Mouse (Mus musculus): Measurements from ENCODE around the gene Islr2. TPM values are rescaled to one million over a fixed set of nuclear protein-coding genes. Genes with fewer than 3 reads are reported as not detected.
"Not testable (repeated sequence)": the region's sequence is repeated elsewhere in the genome, so short reads cannot be mapped to it uniquely, and the experiment has no call there.

The Islr2 gene
- 18.1 and 21.1 TPM in 2 replicates for polyA plus RNA-seq (2014; fragmentation: Nextera tagmentation; extraction: Ambion mirVana)

DNA sequence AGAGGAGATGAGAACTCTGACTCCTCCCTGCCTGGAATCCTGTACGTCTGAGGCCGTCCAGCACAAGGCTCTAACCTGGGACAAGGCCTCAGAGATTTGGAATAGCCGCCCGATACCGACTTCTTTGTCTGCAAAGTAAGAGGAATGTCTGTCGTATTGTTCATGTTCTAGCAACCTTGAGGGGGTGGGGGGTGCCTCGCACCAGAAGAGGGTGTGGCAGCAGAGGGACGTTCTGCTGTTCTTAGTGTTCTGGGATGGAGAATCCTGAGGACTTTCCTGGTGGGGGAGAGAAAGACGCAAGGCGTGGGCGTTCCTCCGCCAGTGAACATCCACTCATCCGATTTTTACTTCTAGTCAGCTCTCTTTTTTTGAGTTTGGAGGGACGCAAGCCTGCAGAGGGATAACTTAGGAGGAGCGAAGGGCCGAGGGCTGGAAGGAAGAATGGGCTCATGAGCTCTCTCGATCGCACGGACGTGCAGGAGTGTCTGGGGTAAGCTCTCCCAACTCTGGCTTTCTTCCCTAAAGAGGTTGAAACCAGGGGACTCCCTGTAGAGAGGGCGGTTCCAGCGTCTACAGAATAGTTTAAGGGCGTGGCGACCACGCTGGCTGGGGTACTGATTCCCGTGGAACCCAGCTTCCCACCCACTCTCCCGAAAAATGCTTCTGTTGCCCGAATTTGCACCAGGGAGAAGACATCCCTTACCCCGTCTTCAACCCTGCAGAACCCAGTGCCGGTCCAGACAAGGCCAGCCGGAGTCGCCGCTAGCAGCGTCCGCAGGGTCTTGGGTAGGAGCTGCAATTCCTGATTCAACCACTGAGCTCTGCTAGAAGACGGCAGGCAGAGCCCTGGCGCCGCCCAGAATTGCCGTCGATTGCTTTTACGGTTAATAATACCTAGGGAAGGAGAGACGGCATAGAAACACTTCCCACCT, at the start of gene Islr2, which contains the start of gene Islr:
Gene Islr2, minus strand, starts transcription at position 804 of the 932 bp plus-strand sequence.
Gene Islr, minus strand, starts transcription at position 791 of the 932 bp plus-strand sequence.
- peak within 1 kb of the TSS; percentile 63 for H3K27ac ChIP-seq (ENCODE audit: low read depth, low read length)
- WGBS: under 1% methylated on average over 42 of the region's 42 CpGs
- H3K4me2 ChIP-seq (ENCODE audit: low read depth, low read length, severe bottlenecking): peak within 1 kb of the TSS; percentile 45
- ATAC-seq (replicated peaks; ENCODE audit: low FRiP score) (peak; percentile 77), DNase-seq (ENCODE audit: low spot score) (peak; percentile 88)
- no peaks in the 10 kb centered on the region for H3K36me3 ChIP-seq (ENCODE audit: control insufficient read depth, insufficient read depth, low read length)
- peak within 1 kb of the TSS; percentile 30 for H3K4me3 ChIP-seq (ENCODE audit: low read depth, low read length)
- peaks cover 50% of the 10 kb centered on the region for H3K27me3 ChIP-seq (ENCODE audit: control insufficient read depth, insufficient read depth, low read length)
- peaks cover 38% of the 10 kb centered on the region for H3K4me1 ChIP-seq (replicated peaks; ENCODE audit: control insufficient read depth, insufficient read depth, low read length)
- no peaks in the 10 kb centered on the region for H3K9me3 ChIP-seq (ENCODE audit: control insufficient read depth, low read length)
- H3K9ac ChIP-seq (ENCODE audit: low read length): peak within 1 kb of the TSS; percentile 61

DNA sequence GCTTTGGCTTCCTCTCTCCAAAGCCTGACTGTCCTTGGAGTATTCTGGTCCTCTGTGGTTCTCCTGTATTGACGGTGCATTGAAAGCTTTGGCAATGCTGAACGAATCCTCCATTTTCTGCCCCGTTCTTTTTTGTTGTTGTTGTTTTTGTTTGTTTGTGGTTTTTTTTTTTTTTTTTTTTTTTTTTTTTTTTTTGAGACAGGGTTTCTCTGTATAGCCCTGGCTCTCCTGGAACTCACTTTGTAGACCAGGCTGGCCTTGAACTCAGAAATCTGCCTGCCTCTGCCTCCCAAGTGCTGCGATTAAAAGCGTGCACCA, 49.6 kb upstream of the Islr2 start:
- not testable (repeated sequence) for ATAC-seq (replicated peaks; ENCODE audit: low FRiP score); DNase-seq (ENCODE audit: low spot score); H3K9me3 ChIP-seq (ENCODE audit: control insufficient read depth, low read length); H3K4me1 ChIP-seq (replicated peaks; ENCODE audit: control insufficient read depth, insufficient read depth, low read length); H3K36me3 ChIP-seq (ENCODE audit: control insufficient read depth, insufficient read depth, low read length); H3K27ac ChIP-seq (ENCODE audit: low read depth, low read length); H3K27me3 ChIP-seq (ENCODE audit: control insufficient read depth, insufficient read depth, low read length)
- 67% methylated on average over 5 of the region's 5 CpGs for WGBS
- H3K4me2 ChIP-seq (ENCODE audit: low read depth, low read length, severe bottlenecking): peak overlapping the region; percentile 61
- H3K9ac ChIP-seq (ENCODE audit: low read length): peak overlapping the region; percentile 73
- peak overlapping the region; percentile 70 for H3K4me3 ChIP-seq (ENCODE audit: low read depth, low read length)

DNA sequence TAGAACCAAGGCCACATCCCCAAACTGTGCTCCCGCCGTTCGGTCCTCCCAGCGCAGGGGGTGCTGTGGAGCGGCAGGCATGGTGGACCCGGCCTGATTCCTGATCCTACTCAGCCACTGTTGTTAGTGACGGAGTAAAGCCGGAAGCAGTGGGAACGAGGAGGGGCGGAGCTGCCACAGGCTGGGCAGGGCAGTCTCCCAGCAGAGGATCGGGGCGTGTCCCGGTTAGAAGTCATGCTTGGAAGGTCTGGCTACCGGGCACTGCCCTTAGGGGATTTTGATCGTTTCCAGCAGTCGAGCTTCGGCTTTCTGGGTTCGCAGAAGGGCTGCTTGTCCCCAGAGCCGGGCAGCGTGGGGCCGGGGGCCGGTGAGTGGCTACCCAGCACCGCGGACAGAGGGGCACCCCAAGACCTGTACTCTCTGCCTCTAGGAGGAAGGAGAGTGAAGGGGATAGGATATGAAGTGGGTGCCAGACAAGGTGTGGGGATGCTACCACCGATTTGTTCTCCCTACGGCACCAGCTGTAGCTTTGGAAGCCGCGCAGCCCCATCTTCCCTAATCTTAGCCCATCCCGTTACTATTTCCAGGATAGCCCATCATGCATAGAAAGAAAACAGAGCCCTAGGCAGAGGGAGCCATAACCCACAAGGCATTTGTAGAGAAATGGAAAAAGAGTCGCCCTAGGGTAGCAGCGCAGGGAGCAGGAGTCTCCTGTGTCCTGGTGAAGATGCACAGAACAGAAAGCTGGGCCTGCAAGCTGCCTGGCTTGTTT, 49.1 kb upstream of the Islr2 start, which contains the start of gene Stoml1:
Gene Stoml1, plus strand, starts transcription at position 132 of the 772 bp plus-strand sequence.
- no peaks in the 10 kb centered on the region for H3K36me3 ChIP-seq (ENCODE audit: control insufficient read depth, insufficient read depth, low read length)
- DNase-seq (ENCODE audit: low spot score) (peak; percentile 96), ATAC-seq (replicated peaks; ENCODE audit: low FRiP score) (peak; percentile 96)
- H3K4me2 ChIP-seq (ENCODE audit: low read depth, low read length, severe bottlenecking): peak within 1 kb of the TSS; percentile 61
- H3K4me1 ChIP-seq (replicated peaks; ENCODE audit: control insufficient read depth, insufficient read depth, low read length): peaks cover 8% of the 10 kb centered on the region
- H3K4me3 ChIP-seq (ENCODE audit: low read depth, low read length): peak within 1 kb of the TSS; percentile 70
- no peak within 1 kb of the TSS for H3K27ac ChIP-seq (ENCODE audit: low read depth, low read length)
- WGBS: under 1% methylated on average over 31 of the region's 31 CpGs
- no peaks in the 10 kb centered on the region for H3K27me3 ChIP-seq (ENCODE audit: control insufficient read depth, insufficient read depth, low read length)
- H3K9me3 ChIP-seq (ENCODE audit: control insufficient read depth, low read length): no peaks in the 10 kb centered on the region
- H3K9ac ChIP-seq (ENCODE audit: low read length): peak within 1 kb of the TSS; percentile 73

GRCm38 (mm10) chr9:58250730-58251129, 46.6 kb upstream of the Islr2 start:
- peaks cover 11% of the 10 kb centered on the region for H3K4me1 ChIP-seq (replicated peaks; ENCODE audit: control insufficient read depth, insufficient read depth, low read length)
- WGBS: 91% methylated on average over 1 of the region's 1 CpGs

GRCm38 (mm10) chr9:58250322-58250721, 46.2 kb upstream of the Islr2 start:
- Histone ChIP-seq H3K27ac (ENCODE audit: low read depth, low read length) (no peak overlapping the region), H3K9me3 (ENCODE audit: control insufficient read depth, low read length) (no peaks in the 10 kb centered on the region), H3K9ac (ENCODE audit: low read length) (no peak overlapping the region), H3K4me3 (ENCODE audit: low read depth, low read length) (no peak overlapping the region), H3K36me3 (ENCODE audit: control insufficient read depth, insufficient read depth, low read length) (no peaks in the 10 kb centered on the region), H3K27me3 (ENCODE audit: control insufficient read depth, insufficient read depth, low read length) (no peaks in the 10 kb centered on the region), H3K4me1 (replicated peaks; ENCODE audit: control insufficient read depth, insufficient read depth, low read length) (peaks cover 11% of the 10 kb centered on the region), H3K4me2 (ENCODE audit: low read depth, low read length, severe bottlenecking) (peak overlapping the region; percentile 61; the same call in 1 of the 2 replicates)
- ATAC-seq (replicated peaks; ENCODE audit: low FRiP score) (no peak), DNase-seq (ENCODE audit: low spot score) (no peak)
- 77% methylated on average over 8 of the region's 8 CpGs for WGBS

More at GRCm38 (mm10) chr9:58250730-58251129, 46.6 kb upstream of the Islr2 start:
- not testable (repeated sequence) for H3K36me3 ChIP-seq (ENCODE audit: control insufficient read depth, insufficient read depth, low read length); H3K27ac ChIP-seq (ENCODE audit: low read depth, low read length); ATAC-seq (replicated peaks; ENCODE audit: low FRiP score); H3K4me3 ChIP-seq (ENCODE audit: low read depth, low read length); H3K27me3 ChIP-seq (ENCODE audit: control insufficient read depth, insufficient read depth, low read length); H3K4me2 ChIP-seq (ENCODE audit: low read depth, low read length, severe bottlenecking); H3K9me3 ChIP-seq (ENCODE audit: control insufficient read depth, low read length); DNase-seq (ENCODE audit: low spot score); H3K9ac ChIP-seq (ENCODE audit: low read length)

GRCm38 (mm10) chr9:58249592-58250192, 45.6 kb upstream of the Islr2 start, which contains the start of gene Pml:
Gene Pml (minus strand): TSS chr9:58249786.
- 2% methylated on average over 16 of the region's 16 CpGs for WGBS
- H3K4me2 ChIP-seq (ENCODE audit: low read depth, low read length, severe bottlenecking): peak within 1 kb of the TSS; percentile 61
- ATAC-seq (replicated peaks; ENCODE audit: low FRiP score) (no peak), DNase-seq (ENCODE audit: low spot score) (peak; percentile 68)
- H3K27me3 ChIP-seq (ENCODE audit: control insufficient read depth, insufficient read depth, low read length): no peaks in the 10 kb centered on the region
- H3K4me3 ChIP-seq (ENCODE audit: low read depth, low read length): peak within 1 kb of the TSS; percentile 32
- H3K9me3 ChIP-seq (ENCODE audit: control insufficient read depth, low read length): no peaks in the 10 kb centered on the region
- no peaks in the 10 kb centered on the region for H3K36me3 ChIP-seq (ENCODE audit: control insufficient read depth, insufficient read depth, low read length)
- peak within 1 kb of the TSS; percentile 61; the same call in 1 of the 2 replicates for H3K27ac ChIP-seq (ENCODE audit: low read depth, low read length)
- H3K9ac ChIP-seq (ENCODE audit: low read length): peak within 1 kb of the TSS; percentile 70
- peaks cover 11% of the 10 kb centered on the region for H3K4me1 ChIP-seq (replicated peaks; ENCODE audit: control insufficient read depth, insufficient read depth, low read length)

DNA sequence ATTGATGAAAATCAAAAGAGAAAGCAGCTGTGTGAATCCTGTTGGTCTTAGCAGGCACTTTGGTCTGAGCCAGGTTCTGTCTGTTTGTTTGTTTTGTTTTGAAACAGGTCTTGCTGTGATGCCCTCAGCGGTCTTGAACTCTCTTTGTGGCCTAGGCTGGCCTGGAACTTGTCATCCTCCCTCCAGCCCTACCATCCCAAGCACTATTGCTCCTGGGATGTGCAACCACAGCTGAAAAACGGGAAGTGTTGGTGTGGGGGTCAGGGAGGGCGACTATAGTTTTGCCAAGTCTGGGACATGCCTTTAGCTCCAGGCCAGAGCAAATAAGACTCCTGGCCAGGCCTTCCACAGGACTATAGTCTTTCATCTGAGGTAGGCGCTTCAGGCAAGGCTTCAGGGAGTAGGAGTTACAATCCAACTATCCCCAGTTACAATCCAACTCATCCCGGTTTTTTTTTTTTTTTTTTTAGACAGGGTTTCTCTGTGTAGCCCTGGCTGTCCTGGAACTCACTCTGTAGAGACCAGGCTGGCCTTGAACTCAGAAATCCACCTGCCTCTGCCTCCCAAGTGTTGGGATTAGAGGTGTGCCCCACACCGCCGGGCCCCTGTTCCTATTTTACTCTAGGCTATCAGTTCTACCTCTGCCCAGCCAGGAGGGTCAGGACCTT, 44.8 kb upstream of the Islr2 start:
- Histone ChIP-seq H3K9ac (ENCODE audit: low read length) (peak overlapping the region; percentile 70), H3K4me3 (ENCODE audit: low read depth, low read length) (peak overlapping the region; percentile 32), H3K36me3 (ENCODE audit: control insufficient read depth, insufficient read depth, low read length) (no peaks in the 10 kb centered on the region), H3K9me3 (ENCODE audit: control insufficient read depth, low read length) (no peaks in the 10 kb centered on the region), H3K4me2 (ENCODE audit: low read depth, low read length, severe bottlenecking) (peak overlapping the region; percentile 61), H3K27ac (ENCODE audit: low read depth, low read length) (no peak overlapping the region; the same call in 1 of the 2 replicates), H3K4me1 (replicated peaks; ENCODE audit: control insufficient read depth, insufficient read depth, low read length) (peaks cover 11% of the 10 kb centered on the region), H3K27me3 (ENCODE audit: control insufficient read depth, insufficient read depth, low read length) (no peaks in the 10 kb centered on the region)
- 57% methylated on average over 7 of the region's 7 CpGs for WGBS
- ATAC-seq (replicated peaks; ENCODE audit: low FRiP score) (no peak), DNase-seq (ENCODE audit: low spot score) (no peak)

Data from forebrain, embryonic 11.5 days (tissue).